14 mouse cellular contexts compared by ENCODE assay signal in genomic region chr3:106787972-106788371, GRCm38 (mm10). TPM values are rescaled to one million over a fixed set of nuclear protein-coding genes. Genes with fewer than 3 reads are reported as not detected.
DNase-seq lines count a peak whose midpoint lies in the region; ATAC-seq lines count a peak whose summit lies in the region.
"Had no signal": no experiment of that assay in that cellular context is flagged by ENCODE, and none has a peak within 500 bp of the region (broad histone marks: within the 10 kb centered on the region; RNA-seq: fewer than 3 reads in every experiment).

No protein-coding gene starts in this region.

- ATAC-seq in heart, embryonic 12.5 days (ENCODE audit: insufficient number of reproducible peaks, low FRiP score), result peak; percentile 18; the same call in 1 of the 2 replicates
- peak; percentile 47 for ATAC-seq in liver, embryonic 16.5 days (ENCODE audit: low read depth)
- no peak for ATAC-seq in forebrain, embryonic 13.5 days

- H3K4me1 ChIP-seq in heart, embryonic 12.5 days (replicated peaks), result no peaks in the 10 kb centered on the region
- H3K4me1 ChIP-seq in liver, embryonic 16.5 days (ENCODE audit: control insufficient read depth, low read depth, low read length), result no peaks in the 10 kb centered on the region
- H3K4me1 ChIP-seq in forebrain, embryonic 13.5 days, result no peaks in the 10 kb centered on the region

- intact Hi-C loops in heart, postnatal 36 days (cut with DNase I), result no loop called here

- no peak overlapping the region for H3K9ac ChIP-seq in heart, embryonic 12.5 days
- no peak overlapping the region for H3K9ac ChIP-seq in liver, embryonic 16.5 days (ENCODE audit: low read depth, low read length)
- H3K9ac ChIP-seq in forebrain, embryonic 13.5 days, result no peak overlapping the region
- H3K9ac ChIP-seq: hindbrain, embryonic 14.5 days had no signal

- H3K27ac ChIP-seq in heart, embryonic 12.5 days (ENCODE audit: poor library complexity, severe bottlenecking), result peak overlapping the region; percentile 35
- H3K27ac ChIP-seq in liver, embryonic 16.5 days (ENCODE audit: low read length), result peak overlapping the region; percentile 16; the same call in 1 of the 2 replicates
- no peak overlapping the region for H3K27ac ChIP-seq in forebrain, embryonic 13.5 days
- H3K27ac ChIP-seq: gastrocnemius, adult 2 months; hindbrain, embryonic 14.5 days; left cerebral cortex, adult 2 months had no signal

- no peaks in the 10 kb centered on the region for H3K36me3 ChIP-seq in heart, embryonic 12.5 days
- no peaks in the 10 kb centered on the region for H3K36me3 ChIP-seq in liver, embryonic 16.5 days (ENCODE audit: control insufficient read depth, insufficient read depth)
- H3K36me3 ChIP-seq in forebrain, embryonic 13.5 days (ENCODE audit: poor library complexity, severe bottlenecking), result no peaks in the 10 kb centered on the region

- no peak for DNase-seq in heart, postnatal 36 days
- peak; percentile 59 for DNase-seq in thymus, postnatal 0 days (ENCODE audit: low spot score)
- DNase-seq in thymus, postnatal 4 days, result no peak
- DNase-seq in yolk sac, embryonic 10.5 days (ENCODE audit: low spot score), result no peak
- DNase-seq in layer of hippocampus, postnatal 25 days (ENCODE audit: extremely low spot score in 1 of 2, low spot score in 1 of 2), result no peak
- DNase-seq: cerebellum, postnatal 36 days; gastrocnemius, adult 2 months had no signal

- H3K4me3 ChIP-seq in heart, embryonic 12.5 days, result no peak overlapping the region
- peak overlapping the region; percentile 12; the same call in 1 of the 2 replicates for H3K4me3 ChIP-seq in liver, embryonic 16.5 days (ENCODE audit: low read depth, low read length)
- H3K4me3 ChIP-seq in forebrain, embryonic 13.5 days, result no peak overlapping the region
- H3K4me3 ChIP-seq: erythroblast, embryonic 14.5 days; left cerebral cortex, adult 2 months had no signal

- no peaks in the 10 kb centered on the region for H3K27me3 ChIP-seq in heart, embryonic 12.5 days (replicated peaks)
- no peaks in the 10 kb centered on the region for H3K27me3 ChIP-seq in liver, embryonic 16.5 days (ENCODE audit: control insufficient read depth, insufficient read depth, low read depth, low read length)
- no peaks in the 10 kb centered on the region for H3K27me3 ChIP-seq in forebrain, embryonic 13.5 days

- H3K9me3 ChIP-seq in heart, embryonic 12.5 days (replicated peaks), result no peaks in the 10 kb centered on the region
- H3K9me3 ChIP-seq in liver, embryonic 16.5 days (replicated peaks; ENCODE audit: control insufficient read depth, low read length), result no peaks in the 10 kb centered on the region
- H3K9me3 ChIP-seq in forebrain, embryonic 13.5 days (replicated peaks), result no peaks in the 10 kb centered on the region

- H3K4me2 ChIP-seq in heart, embryonic 12.5 days, result no peak overlapping the region
- peak overlapping the region; percentile 37; the same call in 1 of the 2 replicates for H3K4me2 ChIP-seq in liver, embryonic 16.5 days (ENCODE audit: low read depth, low read length)
- no peak overlapping the region for H3K4me2 ChIP-seq in forebrain, embryonic 13.5 days
- H3K4me2 ChIP-seq: hindbrain, embryonic 14.5 days had no signal

RNA-seq across cellular contexts. Expression of gene Cd53, which starts 2.0 kb away (rescaled TPM):
- 2.6 and 3.9 TPM in 2 replicates for polyA plus RNA-seq in heart, embryonic 12.5 days (2016; fragmentation: Nextera tagmentation; extraction: Ambion mirVana)
- 1 to 10 TPM; 5.8 to 6.0 TPM for total RNA-seq in heart, postnatal 36 days (2021)
- polyA plus RNA-seq in thymus, postnatal 0 days (2015; fragmentation: Nextera tagmentation; extraction: Ambion mirVana), result 146 and 152 TPM in 2 replicates
- polyA plus RNA-seq in liver, embryonic 16.5 days (2015; fragmentation: Nextera tagmentation; extraction: Ambion mirVana), result 30.2 and 32.9 TPM in 2 replicates
- total RNA-seq in layer of hippocampus, postnatal 25 days (2021), result 10 to 100 TPM in 1 of 2 experiments, 1 to 10 TPM in 1; 9.7 to 10.5 TPM
- 2.2 TPM in 2 replicates for polyA plus RNA-seq in forebrain, embryonic 13.5 days (2015; fragmentation: Nextera tagmentation; extraction: Ambion mirVana)
- polyA plus RNA-seq: erythroblast, embryonic 14.5 days had no signal

RNA-seq across cellular contexts. Expression of gene Olfr266, which starts 38.1 kb away (rescaled TPM):
- polyA plus RNA-seq in heart, embryonic 12.5 days (2016; fragmentation: Nextera tagmentation; extraction: Ambion mirVana), result not detected in 2 replicates
- total RNA-seq in heart, postnatal 36 days (2021), result not detected
- not detected in 2 replicates for polyA plus RNA-seq in thymus, postnatal 0 days (2015; fragmentation: Nextera tagmentation; extraction: Ambion mirVana)
- not detected in 2 replicates for polyA plus RNA-seq in liver, embryonic 16.5 days (2015; fragmentation: Nextera tagmentation; extraction: Ambion mirVana)
- total RNA-seq in layer of hippocampus, postnatal 25 days (2021), result not detected
- polyA plus RNA-seq in forebrain, embryonic 13.5 days (2015; fragmentation: Nextera tagmentation; extraction: Ambion mirVana), result not detected in 2 replicates
- total RNA-seq: gastrocnemius, adult 2 months; left cerebral cortex, adult 2 months had no signal
- polyA plus RNA-seq: erythroblast, embryonic 14.5 days; hindbrain, embryonic 14.5 days; testis, adult 2 months had no signal
